Mouse (Mus musculus) bone marrow, adult 2 months (tissue): ENCODE results near the gene 0610037L13Rik. TPM values are rescaled to one million over a fixed set of nuclear protein-coding genes. Genes with fewer than 3 reads are reported as not detected.

Experiments
- H3K27ac ChIP-seq: fragments of 200-500 bp; 2 replicates; pipeline ENCODE4 v1.5.1; 2012; ENCODE audit warnings: low read depth, mild to moderate bottlenecking, control low read depth, inconsistent platforms, low read length; ENCODE audit not compliant: control insufficient read depth, poor library complexity, insufficient read depth
- H3K4me1 ChIP-seq: fragments of 200-500 bp; 2 replicates; pipeline ENCODE4 v1.6.1; 2011; ENCODE audit warnings: low read length; ENCODE audit not compliant: control insufficient read depth, insufficient read depth
- H3K4me3 ChIP-seq: fragments of 200-500 bp; replicated peaks from 2 replicates; pipeline ENCODE3; 2011; ENCODE audit warnings: mild to moderate bottlenecking, low read depth, low read length, control low read depth; ENCODE audit not compliant: control insufficient read depth
- CTCF ChIP-seq: fragments of 200-500 bp; IDR thresholded peaks from 2 replicates; pipeline ENCODE4 v1.5.1; 2011; ENCODE audit warnings: low read length, control low read depth; ENCODE audit not compliant: control insufficient read depth, insufficient read depth
- POLR2A ChIP-seq: fragments of 200-500 bp; IDR thresholded peaks from 2 replicates; pipeline ENCODE4 v1.6.1; 2011; ENCODE audit warnings: low read depth, mild to moderate bottlenecking, control low read depth, low read length, borderline replicate concordance; ENCODE audit not compliant: control insufficient read depth
- WGBS: fragments of 180-500 bp; shearing (Covaris S2); methylation state at CpG from one replicate; pipeline ENCODE4 v1.1.7; 2018; 5-methylcytosine and 5-hydroxymethylcytosine counted together
- polyA plus RNA-seq: library from polyadenylated mRNA; stranded (reverse); fragments of >200 nt; gene quantifications from 2 replicates; pipeline ENCODE4 v1.2.4, GENCODE M21; 2011; ENCODE audit warnings: low replicate concordance; ENCODE audit not compliant: missing spikeins, insufficient read depth, insufficient read length

The 0610037L13Rik gene
- polyA plus RNA-seq, 1 experiment: 77.3 TPM

GRCm38 (mm10) chr4:107923803-107924194, 34.2 kb downstream of the 0610037L13Rik start:
- H3K4me1 ChIP-seq: peaks cover 1% of the 10 kb centered on the region
- no peak for TF ChIP-seq POLR2A
- TF ChIP-seq CTCF: no peak
- H3K27ac ChIP-seq: no peak overlapping the region
- 24% methylated on average over 7 of the region's 7 CpGs for WGBS
- H3K4me3 ChIP-seq: no peak overlapping the region

GRCm38 (mm10) chr4:107928269-107928668, 38.7 kb downstream of the 0610037L13Rik start:
- H3K4me3 ChIP-seq: no peak overlapping the region
- TF ChIP-seq CTCF: no peak
- no peak for TF ChIP-seq POLR2A
- 60% methylated on average over 2 of the region's 2 CpGs for WGBS

GRCm38 (mm10) chr4:107928726-107929125, 39.1 kb downstream of the 0610037L13Rik start:
- 65% methylated on average over 2 of the region's 2 CpGs for WGBS
- TF ChIP-seq CTCF (no peak), POLR2A (no peak)
- H3K4me1 ChIP-seq: no peaks in the 10 kb centered on the region
- no peak overlapping the region for H3K4me3 ChIP-seq
- no peak overlapping the region for H3K27ac ChIP-seq

More at GRCm38 (mm10) chr4:107928269-107928668, 38.7 kb downstream of the 0610037L13Rik start:
- no peaks in the 10 kb centered on the region for H3K4me1 ChIP-seq
- H3K27ac ChIP-seq: no peak overlapping the region

GRCm38 (mm10) chr4:107931453-107931852, 41.8 kb downstream of the 0610037L13Rik start:
- no peak for TF ChIP-seq POLR2A
- no peak overlapping the region for H3K4me3 ChIP-seq
- no peaks in the 10 kb centered on the region; the same call in 1 of the 2 replicates for H3K4me1 ChIP-seq
- 73% methylated on average over 3 of the region's 3 CpGs for WGBS
- no peak overlapping the region for H3K27ac ChIP-seq

- H3K4me1 ChIP-seq: no peaks in the 10 kb centered on the region; the same call in 1 of the 2 replicates
- no peak overlapping the region for H3K27ac ChIP-seq
- no peak for TF ChIP-seq POLR2A
- TF ChIP-seq CTCF: no peak
- H3K4me3 ChIP-seq: no peak overlapping the region
- WGBS: 77% methylated on average over 8 of the region's 8 CpGs
Observed at GRCm38 (mm10) chr4:107933239-107933638, 43.6 kb downstream of the 0610037L13Rik start.

- no peak for TF ChIP-seq POLR2A
- no peak for TF ChIP-seq CTCF
- H3K4me1 ChIP-seq: no peaks in the 10 kb centered on the region; the same call in none of the 2 replicates
- 9% methylated on average over 3 of the region's 3 CpGs for WGBS
- H3K27ac ChIP-seq: no peak overlapping the region
- H3K4me3 ChIP-seq: no peak overlapping the region
Observed at GRCm38 (mm10) chr4:107935254-107935653, 45.6 kb downstream of the 0610037L13Rik start.

GRCm38 (mm10) chr4:107937338-107937737, 47.7 kb downstream of the 0610037L13Rik start:
- Histone ChIP-seq H3K4me1 (no peaks in the 10 kb centered on the region; the same call in none of the 2 replicates), H3K4me3 (no peak overlapping the region), H3K27ac (no peak overlapping the region)
- no peak for TF ChIP-seq POLR2A
- peak; percentile 37; the same call in 1 of the 2 replicates for TF ChIP-seq CTCF
- 24% methylated on average over 6 of the region's 6 CpGs for WGBS

GRCm38 (mm10) chr4:107938124-107938523, 48.5 kb downstream of the 0610037L13Rik start:
- Histone ChIP-seq H3K4me3 (no peak overlapping the region), H3K4me1 (no peaks in the 10 kb centered on the region; the same call in none of the 2 replicates), H3K27ac (no peak overlapping the region)
- TF ChIP-seq POLR2A: no peak
- 75% methylated on average over 2 of the region's 2 CpGs for WGBS

GRCm38 (mm10) chr4:107942741-107943140, 53.1 kb downstream of the 0610037L13Rik start:
- Histone ChIP-seq H3K4me1 (no peaks in the 10 kb centered on the region; the same call in 1 of the 2 replicates), H3K4me3 (no peak overlapping the region), H3K27ac (no peak overlapping the region)
- TF ChIP-seq POLR2A: no peak
- TF ChIP-seq CTCF: no peak
- 87% methylated on average over 7 of the region's 7 CpGs for WGBS
